Mouse (Mus musculus): ENCODE measurements around the gene Heatr4. TPM values are rescaled to one million over a fixed set of nuclear protein-coding genes. Genes with fewer than 3 reads are reported as not detected.

Heatr4 gene
- not detected in 2 replicates for polyA plus RNA-seq (2015; fragmentation: Nextera tagmentation; extraction: Ambion mirVana)

DNA sequence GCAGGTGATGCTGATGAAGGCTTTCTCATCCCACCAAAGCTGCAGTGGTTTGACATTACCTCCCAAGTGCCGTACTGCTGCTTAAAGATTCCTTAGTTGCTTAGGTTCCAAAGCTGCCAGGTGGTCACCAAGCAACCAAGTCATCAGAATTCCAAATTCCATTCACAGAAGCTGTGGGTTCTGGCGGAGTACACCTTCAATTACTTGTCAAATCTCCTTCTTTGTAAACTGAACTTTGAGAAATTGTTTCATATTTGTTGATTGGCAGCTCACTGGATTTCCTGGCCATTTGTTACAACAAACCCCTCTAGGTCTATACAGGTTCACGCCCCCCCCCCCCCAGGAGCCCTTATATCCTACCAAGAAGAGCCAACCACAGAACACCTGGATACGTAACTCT, at the start of gene Heatr4:
Gene Heatr4 (minus strand): TSS at position 101 of the 400 bp plus-strand sequence.

DNA sequence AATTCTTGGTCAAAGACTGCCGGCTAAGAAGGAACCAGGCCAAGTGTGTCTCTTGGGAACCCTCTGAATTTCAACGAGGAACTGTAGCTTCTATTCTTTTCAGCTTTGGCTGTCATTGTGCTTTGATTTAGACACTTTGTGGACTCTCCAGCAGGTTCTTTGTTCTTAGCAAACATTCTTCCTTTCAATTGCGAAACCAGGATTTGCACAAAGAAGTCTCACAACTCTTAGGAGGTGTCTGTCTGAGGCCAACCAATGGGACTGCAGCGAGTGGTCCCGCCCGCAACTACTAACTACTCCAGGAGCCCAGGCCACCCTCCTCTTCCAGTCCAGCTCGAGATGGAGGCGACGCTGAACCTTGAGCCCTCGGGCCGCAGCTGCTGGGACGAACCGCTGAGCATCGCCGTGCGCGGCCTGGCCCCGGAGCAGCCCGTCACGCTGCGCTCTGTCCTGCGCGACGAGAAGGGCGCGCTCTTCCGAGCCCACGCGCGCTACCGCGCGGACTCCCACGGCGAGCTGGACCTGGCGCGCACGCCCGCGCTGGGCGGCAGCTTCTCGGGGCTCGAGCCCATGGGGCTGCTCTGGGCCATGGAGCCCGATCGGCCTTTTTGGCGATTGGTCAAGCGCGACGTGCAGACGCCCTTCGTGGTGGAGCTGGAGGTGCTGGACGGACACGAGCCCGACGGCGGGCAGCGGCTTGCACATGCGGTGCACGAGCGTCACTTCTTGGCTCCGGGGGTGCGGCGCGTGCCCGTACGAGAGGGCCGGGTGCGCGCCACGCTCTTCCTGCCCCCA, 24.7 kb upstream of the Heatr4 start, which contains the start of gene Acot1:
Gene Acot1 (plus strand): TSS at position 320 of the 795 bp plus-strand sequence.

DNA sequence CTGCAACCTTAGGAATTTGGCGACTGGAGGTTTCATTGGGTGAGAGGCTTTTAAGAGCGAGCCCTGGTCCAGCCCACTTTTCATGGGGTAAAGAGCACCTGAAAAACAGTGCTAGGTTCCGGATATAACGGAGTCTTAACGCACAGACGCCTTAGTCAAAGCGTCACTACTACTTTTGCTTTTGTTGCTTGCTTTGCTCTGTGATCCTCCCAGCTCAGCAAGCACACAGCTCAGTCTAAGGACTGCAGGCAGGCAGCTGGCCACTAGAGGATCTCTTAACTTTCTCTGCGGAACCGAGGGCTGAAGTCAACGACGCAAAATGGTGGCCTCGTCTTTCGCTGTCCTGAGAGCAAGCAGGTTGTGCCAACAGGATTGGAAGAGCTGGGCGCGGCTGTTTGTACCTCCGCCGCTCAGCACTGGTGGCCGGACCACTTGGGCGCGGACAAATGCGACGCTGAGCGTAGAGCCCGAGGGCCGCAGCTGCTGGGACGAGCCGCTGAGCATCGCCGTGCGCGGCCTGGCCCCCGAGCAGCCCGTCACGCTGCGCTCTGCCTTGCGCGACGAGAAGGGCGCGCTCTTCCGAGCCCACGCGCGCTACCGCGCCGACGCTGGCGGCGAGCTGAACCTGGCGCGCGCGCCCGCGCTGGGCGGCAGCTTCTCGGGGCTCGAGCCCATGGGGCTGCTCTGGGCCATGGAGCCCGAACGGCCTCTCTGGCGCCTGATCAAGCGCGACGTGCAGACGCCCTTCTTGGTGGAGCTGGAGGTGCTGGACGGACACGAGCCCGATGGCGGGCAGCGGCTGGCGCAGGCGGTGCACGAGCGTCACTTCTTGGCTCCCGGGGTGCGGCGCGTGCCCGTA, 3.2 kb upstream of the Heatr4 start, which contains the start of gene Acot2:
Gene Acot2 (plus strand): TSS at position 279 of the 859 bp plus-strand sequence.

DNA sequence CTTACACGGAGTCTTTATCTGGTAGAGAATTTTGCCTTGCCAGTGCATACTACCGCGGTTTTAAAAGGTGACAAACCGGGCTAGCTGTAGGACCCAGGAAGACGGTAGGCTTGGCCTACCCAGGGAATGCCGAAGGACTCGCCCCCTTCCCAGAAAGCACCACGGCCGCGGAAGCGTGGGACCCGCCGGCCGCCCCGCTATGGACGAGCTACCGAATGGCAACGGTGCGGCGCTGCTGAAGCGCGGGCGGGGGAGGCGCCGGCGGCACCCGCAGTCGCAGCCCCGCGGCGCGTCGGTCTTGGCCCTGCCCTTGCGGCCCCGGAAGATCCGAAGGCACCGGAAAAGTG, 34.2 kb downstream of the Heatr4 start, which contains the start of gene Riox1:
Gene Riox1 (plus strand): TSS at position 116 of the 347 bp plus-strand sequence.

DNA sequence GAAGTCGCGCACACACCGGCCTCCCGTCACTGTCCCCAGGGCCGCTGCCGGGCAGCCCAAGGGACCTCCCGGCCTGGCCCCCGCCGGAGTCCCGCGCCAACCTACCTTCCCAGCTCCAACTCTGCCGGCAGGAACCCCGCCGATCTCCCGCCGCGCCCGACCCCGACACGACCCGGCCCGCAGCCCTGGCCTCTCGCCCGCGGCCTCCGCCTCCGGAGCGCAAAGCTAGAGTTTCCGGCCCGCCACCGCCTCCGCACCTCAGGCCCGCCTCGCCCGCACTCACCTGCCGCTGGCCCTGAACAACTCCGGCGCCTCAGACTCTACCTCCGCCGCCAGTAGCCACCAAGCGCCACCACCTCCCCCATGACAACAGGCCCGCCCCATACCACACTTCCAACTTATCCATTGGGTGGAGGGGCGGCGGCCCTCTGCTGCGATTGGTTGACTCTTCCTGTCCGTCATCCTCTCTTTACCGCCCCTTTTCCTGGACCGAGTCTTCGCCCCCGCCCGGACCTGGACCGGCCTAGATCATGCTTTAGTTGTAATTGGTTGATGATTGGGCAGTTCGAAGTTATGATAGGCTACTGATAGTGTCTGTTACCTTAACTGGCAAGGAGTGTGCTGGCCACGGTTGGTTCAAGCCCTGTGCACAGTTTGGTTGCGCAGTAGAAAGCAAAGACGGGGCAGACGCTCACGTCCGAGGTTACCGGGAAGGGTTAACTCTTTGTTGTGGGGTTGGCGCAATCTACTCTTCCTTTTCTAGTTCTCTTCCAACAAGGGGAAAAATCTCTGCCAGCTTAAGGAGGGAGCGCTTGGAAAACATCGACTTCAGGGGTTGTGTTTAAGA, 62.9 kb downstream of the Heatr4 start, which contains the start of gene Numb:
Gene Numb (minus strand): TSS at position 400 of the 847 bp plus-strand sequence.

Other genes starting within 250 kb of the Heatr4 start
- 0.24 and 0.71 TPM in 2 replicates for gene Papln, start 221.2 kb downstream of the Heatr4 start, polyA plus RNA-seq (2015; fragmentation: Nextera tagmentation; extraction: Ambion mirVana)
- 13.6 and 14.2 TPM in 2 replicates for gene Numb, start 62.9 kb downstream of the Heatr4 start, polyA plus RNA-seq (2015; fragmentation: Nextera tagmentation; extraction: Ambion mirVana)
- gene Riox1, start 34.2 kb downstream of the Heatr4 start, polyA plus RNA-seq (2015; fragmentation: Nextera tagmentation; extraction: Ambion mirVana): 3.3 and 4.5 TPM in 2 replicates
- gene Acot2, start 3.0 kb upstream of the Heatr4 start, polyA plus RNA-seq (2015; fragmentation: Nextera tagmentation; extraction: Ambion mirVana): 70.7 and 99.4 TPM in 2 replicates
- gene Acot1, start 24.6 kb upstream of the Heatr4 start, polyA plus RNA-seq (2015; fragmentation: Nextera tagmentation; extraction: Ambion mirVana): 38.2 and 41.2 TPM in 2 replicates
- gene Acot4, start 53.5 kb upstream of the Heatr4 start, polyA plus RNA-seq (2015; fragmentation: Nextera tagmentation; extraction: Ambion mirVana): 0.67 and 2.2 TPM in 2 replicates
- gene Gm49366, start 54.1 kb upstream of the Heatr4 start, polyA plus RNA-seq (2015; fragmentation: Nextera tagmentation; extraction: Ambion mirVana): not detected in 2 replicates
- 0.14 and 0.78 TPM in 2 replicates for gene Acot3, start 67.3 kb upstream of the Heatr4 start, polyA plus RNA-seq (2015; fragmentation: Nextera tagmentation; extraction: Ambion mirVana)
- 0.14 and 1.3 TPM in 2 replicates for gene Acot5, start 84.5 kb upstream of the Heatr4 start, polyA plus RNA-seq (2015; fragmentation: Nextera tagmentation; extraction: Ambion mirVana)
- gene Acot6, start 115.8 kb upstream of the Heatr4 start, polyA plus RNA-seq (2015; fragmentation: Nextera tagmentation; extraction: Ambion mirVana): 1.7 and 1.9 TPM in 2 replicates
- gene Dnal1, start 129.5 kb upstream of the Heatr4 start, polyA plus RNA-seq (2015; fragmentation: Nextera tagmentation; extraction: Ambion mirVana): 2.4 and 3.0 TPM in 2 replicates
- 0.23 and 0.26 TPM in 2 replicates for gene Pnma1, start 163.6 kb upstream of the Heatr4 start, polyA plus RNA-seq (2015; fragmentation: Nextera tagmentation; extraction: Ambion mirVana)
- 4.9 and 5.7 TPM in 2 replicates for gene Elmsan1, start 234.0 kb upstream of the Heatr4 start, polyA plus RNA-seq (2015; fragmentation: Nextera tagmentation; extraction: Ambion mirVana)

All from skeletal muscle tissue, postnatal 0 days (tissue).